Mouse (Mus musculus): ENCODE data around the gene Sertad4.

- TF ChIP-seq MEF2A (IDR thresholded peaks at IDR 0.05; ENCODE audit: extremely low read depth, insufficient replicate concordance, low read depth, low read length, poor library complexity, severe bottlenecking) (no peak), NRF1 (IDR thresholded peaks at IDR 0.05; ENCODE audit: insufficient read depth, low read depth, low read length, poor library complexity, severe bottlenecking) (no peak), CTCF (IDR thresholded peaks at IDR 0.05 in 2 of 3, conservative IDR thresholded peaks at IDR 0.05 in 1 of 3; ENCODE audit: control insufficient read depth in 1 of 3, insufficient read depth in 1 of 3, low read depth in 2 of 3, low read length in 3 of 3, poor library complexity in 1 of 3, severe bottlenecking in 1 of 3) (no peak), SIN3A (IDR thresholded peaks at IDR 0.05; ENCODE audit: low read length) (no peak), MAX (IDR thresholded peaks at IDR 0.05; ENCODE audit: low read length) (no peak), ZNF384 (IDR thresholded peaks at IDR 0.05; ENCODE audit: low read depth, low read length) (no peak)
These were observed 58.6 kb downstream of the Sertad4 start for GRCm38 (mm10) chr1:192797011-192797274.
